Mouse (Mus musculus): ENCODE data around the gene Hsd11b1.
"Not testable (repeated sequence)": the region's sequence is repeated elsewhere in the genome, so short reads cannot be mapped to it uniquely, and the experiment has no call there.

The Hsd11b1 gene

GRCm38 (mm10) chr1:193278414-193279045 lies 14.7 kb upstream of the Hsd11b1 start:
- DNase-seq (ENCODE audit: low read depth) = no peak

GRCm38 (mm10) chr1:193274407-193275071 lies 10.7 kb upstream of the Hsd11b1 start:
- peak; percentile 66 for DNase-seq (ENCODE audit: low read depth)

GRCm38 (mm10) chr1:193272916-193273601 lies 9.2 kb upstream of the Hsd11b1 start, which contains the start of gene G0s2:
Gene G0s2 (minus strand): TSS chr1:193273217.
- no peak for DNase-seq (ENCODE audit: low read depth)

GRCm38 (mm10) chr1:193272137-193272915 lies 8.5 kb upstream of the Hsd11b1 start:
- no peak for DNase-seq (ENCODE audit: low read depth)

- no peak for DNase-seq (ENCODE audit: low read depth)
These were observed 7.3 kb upstream of the Hsd11b1 start for GRCm38 (mm10) chr1:193270965-193271763.

- DNase-seq (ENCODE audit: low read depth) = no peak
These were observed 1.9 kb upstream of the Hsd11b1 start for GRCm38 (mm10) chr1:193265734-193266133.

GRCm38 (mm10) chr1:193263026-193263907 lies 608 bp downstream of the Hsd11b1 start:
- DNase-seq (ENCODE audit: low read depth) = peak; percentile 77

- DNase-seq (ENCODE audit: low read depth) = no peak
These were observed 1.9 kb downstream of the Hsd11b1 start for GRCm38 (mm10) chr1:193261897-193262548.

GRCm38 (mm10) chr1:193259559-193259958 lies 4.3 kb downstream of the Hsd11b1 start:
- no peak for DNase-seq (ENCODE audit: low read depth)

- no peak for DNase-seq (ENCODE audit: low read depth)
These were observed 7.2 kb downstream of the Hsd11b1 start for GRCm38 (mm10) chr1:193256621-193257098.

GRCm38 (mm10) chr1:193256289-193256577 lies 7.6 kb downstream of the Hsd11b1 start:
- no peak for DNase-seq (ENCODE audit: low read depth)

- DNase-seq (ENCODE audit: low read depth) = no peak
These were observed 8.2 kb downstream of the Hsd11b1 start for GRCm38 (mm10) chr1:193255488-193256288.

- no peak for DNase-seq (ENCODE audit: low read depth)
These were observed 8.8 kb downstream of the Hsd11b1 start for GRCm38 (mm10) chr1:193255032-193255431.

- not testable (repeated sequence) for DNase-seq (ENCODE audit: low read depth)
These were observed 10.0 kb downstream of the Hsd11b1 start for GRCm38 (mm10) chr1:193253895-193254294.

- no peak for DNase-seq (ENCODE audit: low read depth)
These were observed 11.3 kb downstream of the Hsd11b1 start for GRCm38 (mm10) chr1:193252616-193253015.

- no peak for DNase-seq (ENCODE audit: low read depth)
These were observed 12.5 kb downstream of the Hsd11b1 start for GRCm38 (mm10) chr1:193251386-193251785.

- no peak for DNase-seq (ENCODE audit: low read depth)
These were observed 13.8 kb downstream of the Hsd11b1 start for GRCm38 (mm10) chr1:193250026-193250425.

- DNase-seq (ENCODE audit: low read depth) = no peak
These were observed 19.6 kb downstream of the Hsd11b1 start for GRCm38 (mm10) chr1:193244235-193244634.

GRCm38 (mm10) chr1:193243571-193244193 lies 20.2 kb downstream of the Hsd11b1 start:
- peak; percentile 49 for DNase-seq (ENCODE audit: low read depth)
